Mouse (Mus musculus): Measurements from ENCODE around the gene Arhgef6. TPM values are rescaled to one million over a fixed set of nuclear protein-coding genes. Genes with fewer than 3 reads are reported as not detected.

Gene Arhgef6
- polyA plus RNA-seq, 1 experiment: 21.6 TPM

DNA sequence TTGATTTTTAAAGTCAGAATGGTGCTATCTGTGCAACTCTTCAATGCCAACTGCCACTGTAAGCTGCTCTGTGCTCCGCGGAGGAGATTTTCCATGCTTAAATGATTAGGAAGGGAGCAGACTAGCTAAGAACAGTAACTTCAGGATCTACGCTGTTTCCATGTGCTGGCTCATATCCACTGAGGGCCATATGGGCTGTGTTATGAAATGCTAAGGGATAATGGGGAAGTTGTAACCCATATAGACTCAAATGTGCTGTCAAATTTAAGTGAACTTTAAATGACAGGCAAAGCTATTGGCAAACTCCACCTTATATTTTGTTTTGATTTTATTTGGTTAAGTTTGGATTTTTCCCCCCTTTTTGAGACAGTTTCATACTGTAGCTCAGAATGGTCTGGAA is 125.7 kb downstream of the Arhgef6 start:
- 15% methylated on average over 3 of the region's 3 CpGs for WGBS
- no peaks in the 10 kb centered on the region for H3K27me3 ChIP-seq (ENCODE audit: control insufficient read depth, insufficient read depth, low read length)
- no peak for DNase-seq
- no peak overlapping the region for H3K27ac ChIP-seq (ENCODE audit: insufficient read depth, low read length)
- TF ChIP-seq POLR2A (IDR thresholded peaks at IDR 0.05; ENCODE audit: borderline replicate concordance, insufficient read depth, low read length): no peak
- TF ChIP-seq CTCF (IDR thresholded peaks at IDR 0.05; ENCODE audit: borderline replicate concordance, insufficient read depth, low read depth, low read length): no peak
- no peak overlapping the region for H3K4me3 ChIP-seq (replicated peaks; ENCODE audit: insufficient read depth, low read depth, low read length)
- no peaks in the 10 kb centered on the region for H3K4me1 ChIP-seq (ENCODE audit: control insufficient read depth, insufficient read depth, low read length)

- 90% methylated on average over 9 of the region's 9 CpGs for WGBS
- Histone ChIP-seq H3K27ac (ENCODE audit: insufficient read depth, low read length) (no peak within 1 kb of the TSS), H3K27me3 (ENCODE audit: control insufficient read depth, insufficient read depth, low read length) (no peaks in the 10 kb centered on the region), H3K4me3 (replicated peaks; ENCODE audit: insufficient read depth, low read depth, low read length) (no peak within 1 kb of the TSS), H3K4me1 (ENCODE audit: control insufficient read depth, insufficient read depth, low read length) (no peaks in the 10 kb centered on the region)
- DNase-seq: no peak
- no peak for TF ChIP-seq POLR2A (IDR thresholded peaks at IDR 0.05; ENCODE audit: borderline replicate concordance, insufficient read depth, low read length)
- TF ChIP-seq CTCF (IDR thresholded peaks at IDR 0.05; ENCODE audit: borderline replicate concordance, insufficient read depth, low read depth, low read length): no peak
Measured at GRCm38 (mm10) chrX:57211876-57212275, 126.7 kb downstream of the Arhgef6 start, which contains the start of gene Cd40lg. Gene Cd40lg (plus strand): TSS chrX:57212143.

DNA sequence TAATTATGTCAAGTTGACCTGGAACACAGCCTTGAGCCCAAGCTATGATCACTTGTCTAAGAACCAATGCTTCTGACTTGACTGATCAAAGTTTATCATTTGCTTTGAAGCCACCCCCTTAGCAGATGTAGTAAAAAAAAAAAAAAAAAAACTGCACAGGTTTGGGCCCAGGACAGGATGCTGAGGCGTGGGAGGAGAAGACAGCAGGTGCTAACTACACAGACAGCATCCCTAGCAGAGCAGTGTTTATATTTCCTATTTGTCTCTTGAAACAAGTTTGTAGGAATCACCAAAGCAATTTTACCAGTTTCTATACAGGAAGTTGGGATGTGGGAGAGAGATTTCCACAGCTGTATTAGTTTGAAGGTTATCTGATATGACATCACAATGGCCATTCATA is 127.9 kb downstream of the Arhgef6 start:
- H3K27me3 ChIP-seq (ENCODE audit: control insufficient read depth, insufficient read depth, low read length): no peaks in the 10 kb centered on the region
- H3K4me1 ChIP-seq (ENCODE audit: control insufficient read depth, insufficient read depth, low read length): no peaks in the 10 kb centered on the region
- DNase-seq: no peak
- H3K4me3 ChIP-seq (replicated peaks; ENCODE audit: insufficient read depth, low read depth, low read length): no peak overlapping the region
- WGBS: 78% methylated on average over 1 of the region's 1 CpGs
- H3K27ac ChIP-seq (ENCODE audit: insufficient read depth, low read length): no peak overlapping the region
- TF ChIP-seq CTCF (IDR thresholded peaks at IDR 0.05; ENCODE audit: borderline replicate concordance, insufficient read depth, low read depth, low read length) (no peak), POLR2A (IDR thresholded peaks at IDR 0.05; ENCODE audit: borderline replicate concordance, insufficient read depth, low read length) (no peak)

GRCm38 (mm10) chrX:57200397-57200796 is 138.1 kb downstream of the Arhgef6 start:
- DNase-seq: no peak
- Histone ChIP-seq H3K27ac (ENCODE audit: insufficient read depth, low read length) (no peak overlapping the region), H3K4me1 (ENCODE audit: control insufficient read depth, insufficient read depth, low read length) (no peaks in the 10 kb centered on the region), H3K4me3 (replicated peaks; ENCODE audit: insufficient read depth, low read depth, low read length) (no peak overlapping the region), H3K27me3 (ENCODE audit: control insufficient read depth, insufficient read depth, low read length) (no peaks in the 10 kb centered on the region)
- 65% methylated on average over 2 of the region's 2 CpGs for WGBS
- TF ChIP-seq POLR2A (IDR thresholded peaks at IDR 0.05; ENCODE audit: borderline replicate concordance, insufficient read depth, low read length): no peak
- no peak for TF ChIP-seq CTCF (IDR thresholded peaks at IDR 0.05; ENCODE audit: borderline replicate concordance, insufficient read depth, low read depth, low read length)

DNA sequence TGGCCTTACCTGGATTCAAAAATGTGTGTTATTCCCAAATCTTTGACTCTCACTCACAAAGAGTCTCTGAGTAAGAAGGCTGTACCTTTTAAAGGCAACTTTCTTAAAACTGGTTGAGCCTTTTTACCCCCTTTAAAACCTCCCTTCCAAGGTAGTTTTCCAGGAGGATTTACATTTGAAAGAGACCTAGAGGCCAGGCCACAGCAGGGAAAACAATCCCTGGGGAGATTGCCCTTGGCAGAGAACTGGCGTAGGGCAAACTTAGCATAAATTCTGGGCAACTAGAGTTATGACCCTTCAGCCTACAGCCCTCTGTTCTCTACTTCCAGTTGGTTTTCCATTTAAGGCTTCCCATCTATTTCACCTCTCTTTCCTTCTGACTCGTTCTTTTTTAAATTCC is 140.5 kb downstream of the Arhgef6 start:
- Histone ChIP-seq H3K4me3 (replicated peaks; ENCODE audit: insufficient read depth, low read depth, low read length) (no peak overlapping the region), H3K27ac (ENCODE audit: insufficient read depth, low read length) (no peak overlapping the region), H3K4me1 (ENCODE audit: control insufficient read depth, insufficient read depth, low read length) (no peaks in the 10 kb centered on the region), H3K27me3 (ENCODE audit: control insufficient read depth, insufficient read depth, low read length) (no peaks in the 10 kb centered on the region)
- DNase-seq: no peak
- 32% methylated on average over 2 of the region's 2 CpGs for WGBS
- TF ChIP-seq CTCF (IDR thresholded peaks at IDR 0.05; ENCODE audit: borderline replicate concordance, insufficient read depth, low read depth, low read length) (no peak), POLR2A (IDR thresholded peaks at IDR 0.05; ENCODE audit: borderline replicate concordance, insufficient read depth, low read length) (no peak)

DNA sequence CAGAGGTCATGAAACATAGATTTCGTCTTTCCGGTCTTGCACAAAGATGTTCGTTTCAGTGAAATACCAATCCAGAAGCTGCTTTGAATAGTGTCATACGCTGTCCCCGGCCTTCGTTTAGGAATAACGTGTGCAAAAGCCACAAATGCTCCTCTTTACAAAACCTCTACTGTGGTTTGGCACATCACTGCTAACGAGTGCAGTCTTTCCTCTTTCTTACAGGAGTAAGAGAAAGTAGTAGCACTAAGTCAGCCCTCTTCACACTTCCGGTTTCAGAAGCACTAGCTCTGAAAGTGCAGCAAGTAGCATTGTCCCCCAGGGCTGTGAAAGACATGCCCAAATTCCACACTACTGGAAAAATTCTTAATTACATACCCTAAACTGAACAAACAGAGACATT is 142.2 kb downstream of the Arhgef6 start:
- no peak overlapping the region for H3K27ac ChIP-seq (ENCODE audit: insufficient read depth, low read length)

DNA sequence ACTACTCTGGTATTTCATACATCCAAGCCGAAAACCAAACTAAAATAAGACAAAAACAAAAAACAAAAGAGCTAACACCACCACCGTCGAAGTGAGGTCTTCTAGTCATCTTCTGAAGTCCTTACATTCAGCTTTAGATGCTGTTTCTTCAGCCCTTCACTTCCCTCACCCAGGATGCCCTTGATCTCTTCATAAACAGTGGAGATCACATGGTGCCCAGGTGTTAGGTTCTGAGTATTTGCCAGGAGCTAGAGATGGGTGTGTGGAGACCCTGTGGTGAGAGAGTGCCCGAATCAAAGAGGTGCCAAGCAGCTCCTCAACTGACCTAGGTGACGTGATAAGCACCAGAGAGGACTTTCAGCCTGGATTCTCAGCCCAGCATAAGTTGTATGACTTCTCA is 149.2 kb downstream of the Arhgef6 start:
- H3K4me1 ChIP-seq (ENCODE audit: control insufficient read depth, insufficient read depth, low read length): no peaks in the 10 kb centered on the region
- H3K27me3 ChIP-seq (ENCODE audit: control insufficient read depth, insufficient read depth, low read length): no peaks in the 10 kb centered on the region
- WGBS: 82% methylated on average over 5 of the region's 5 CpGs
- H3K4me3 ChIP-seq (replicated peaks; ENCODE audit: insufficient read depth, low read depth, low read length): no peak overlapping the region
- no peak overlapping the region for H3K27ac ChIP-seq (ENCODE audit: insufficient read depth, low read length)
- DNase-seq: no peak
- TF ChIP-seq POLR2A (IDR thresholded peaks at IDR 0.05; ENCODE audit: borderline replicate concordance, insufficient read depth, low read length) (no peak), CTCF (IDR thresholded peaks at IDR 0.05; ENCODE audit: borderline replicate concordance, insufficient read depth, low read depth, low read length) (no peak)

More for the DNA sequence above, 142.2 kb downstream of the Arhgef6 start:
- 84% methylated on average over 9 of the region's 9 CpGs for WGBS
- TF ChIP-seq POLR2A (IDR thresholded peaks at IDR 0.05; ENCODE audit: borderline replicate concordance, insufficient read depth, low read length): no peak
- H3K27me3 ChIP-seq (ENCODE audit: control insufficient read depth, insufficient read depth, low read length): no peaks in the 10 kb centered on the region
- H3K4me1 ChIP-seq (ENCODE audit: control insufficient read depth, insufficient read depth, low read length): no peaks in the 10 kb centered on the region
- DNase-seq: no peak
- no peak overlapping the region for H3K4me3 ChIP-seq (replicated peaks; ENCODE audit: insufficient read depth, low read depth, low read length)

- no peak overlapping the region for H3K4me3 ChIP-seq (replicated peaks; ENCODE audit: insufficient read depth, low read depth, low read length)
- no peak overlapping the region for H3K27ac ChIP-seq (ENCODE audit: insufficient read depth, low read length)
- no peaks in the 10 kb centered on the region for H3K4me1 ChIP-seq (ENCODE audit: control insufficient read depth, insufficient read depth, low read length)
- TF ChIP-seq CTCF (IDR thresholded peaks at IDR 0.05; ENCODE audit: borderline replicate concordance, insufficient read depth, low read depth, low read length): no peak
- no peak for TF ChIP-seq POLR2A (IDR thresholded peaks at IDR 0.05; ENCODE audit: borderline replicate concordance, insufficient read depth, low read length)
- WGBS: 87% methylated on average over 8 of the region's 8 CpGs
- H3K27me3 ChIP-seq (ENCODE audit: control insufficient read depth, insufficient read depth, low read length): no peaks in the 10 kb centered on the region
- DNase-seq: no peak
Measured at GRCm38 (mm10) chrX:57187301-57187700, 151.2 kb downstream of the Arhgef6 start.
